Mouse (Mus musculus) midbrain, embryonic 14.5 days (tissue): ENCODE results near the gene Trmt13. TPM values are rescaled to one million over a fixed set of nuclear protein-coding genes. Genes with fewer than 3 reads are reported as not detected.
"Not testable (repeated sequence)": the region's sequence is repeated elsewhere in the genome, so short reads cannot be mapped to it uniquely, and the experiment has no call there.

Experiments
- ATAC-seq: fragments of 200-750 bp; cut with Nextera tagmentation; 2 replicates; pipeline ENCODE4 v1.8.0; 2017; ENCODE audit warnings: moderate number of reproducible peaks, moderate library complexity; ENCODE audit not compliant: low FRiP score, low TSS enrichment
- DNase-seq: peaks from one replicate; pipeline ENCODE4 v3.0.0-alpha.2; 2015
- H3K27ac ChIP-seq: fragments of 300-500 bp; sonication (generic); replicated peaks from 2 replicates; pipeline ENCODE4 v1.5.1; 2014; ENCODE audit warnings: mild to moderate bottlenecking, low read depth, low read length, moderate library complexity
- H3K27me3 ChIP-seq: fragments of 300-500 bp; sonication (generic); 2 replicates; pipeline ENCODE4 v1.6.1; 2014; ENCODE audit warnings: low read length, control low read depth, mixed read lengths; ENCODE audit not compliant: control insufficient read depth, insufficient read depth
- H3K36me3 ChIP-seq: fragments of 300-500 bp; sonication (generic); 2 replicates; pipeline ENCODE4 v1.6.1; 2014; ENCODE audit warnings: low read length, control low read depth; ENCODE audit not compliant: control insufficient read depth, insufficient read depth
- H3K4me1 ChIP-seq: fragments of 300-500 bp; sonication (generic); 2 replicates; pipeline ENCODE4 v1.6.1; 2014; ENCODE audit warnings: mild to moderate bottlenecking, antibody characterized with exemption, low read length, control low read depth; ENCODE audit not compliant: control insufficient read depth, insufficient read depth
- H3K4me2 ChIP-seq: fragments of 300-500 bp; sonication (generic); 2 replicates; pipeline ENCODE4 v1.6.1; 2014; ENCODE audit warnings: mild to moderate bottlenecking, low read length, moderate library complexity
- H3K4me3 ChIP-seq: fragments of 300-500 bp; sonication (generic); replicated peaks from 2 replicates; pipeline ENCODE4 v1.5.1; 2014; ENCODE audit warnings: low read depth, low read length
- H3K9ac ChIP-seq: fragments of 300-500 bp; sonication (generic); replicated peaks from 2 replicates; pipeline ENCODE4 v1.6.1; 2014; ENCODE audit warnings: mild to moderate bottlenecking, low read length, moderate library complexity
- H3K9me3 ChIP-seq: fragments of 300-500 bp; sonication (generic); 2 replicates; pipeline ENCODE4 v1.6.1; 2016; ENCODE audit warnings: low read length, control low read depth, mixed read lengths; ENCODE audit not compliant: control insufficient read depth
- WGBS: fragments of 180-500 bp; shearing (Covaris S2); extraction: QIAGEN DNeasy Blood & Tissue Kit; methylation state at CpG from one replicate; pipeline ENCODE4 v1.1.7; 2014; 5-methylcytosine and 5-hydroxymethylcytosine counted together
- polyA plus RNA-seq: library from polyadenylated mRNA; unstranded; fragments of >200 nt; fragmentation: Nextera tagmentation; extraction: Ambion mirVana; gene quantifications from 2 replicates; pipeline ENCODE4 v1.2.1, GENCODE M21; 2014

The Trmt13 gene
- polyA plus RNA-seq, 1 experiment from 2014 or later, result 22.9 TPM

- H3K27ac ChIP-seq, result no peak overlapping the region
- no peak for ATAC-seq
- no peak overlapping the region for H3K4me3 ChIP-seq
- peaks cover 65% of the 10 kb centered on the region for H3K36me3 ChIP-seq
- no peak for DNase-seq
- no peak overlapping the region for H3K9ac ChIP-seq
- no peaks in the 10 kb centered on the region for H3K9me3 ChIP-seq
- WGBS, result 98% methylated on average over 9 of the region's 9 CpGs
- no peaks in the 10 kb centered on the region for H3K4me1 ChIP-seq
- H3K4me2 ChIP-seq, result no peak overlapping the region
- H3K27me3 ChIP-seq, result no peaks in the 10 kb centered on the region
Measured at GRCm38 (mm10) chr3:116582201-116582600, 32.2 kb downstream of the Trmt13 start.

- 74% methylated on average over 3 of the region's 3 CpGs for WGBS
- DNase-seq, result peak; percentile 44
- ATAC-seq, result no peak
- Histone ChIP-seq H3K4me1 (no peaks in the 10 kb centered on the region), H3K27ac (no peak overlapping the region), H3K36me3 (peaks cover 19% of the 10 kb centered on the region), H3K4me2 (no peak overlapping the region), H3K9me3 (no peaks in the 10 kb centered on the region), H3K9ac (no peak overlapping the region), H3K27me3 (no peaks in the 10 kb centered on the region), H3K4me3 (no peak overlapping the region)
Measured at GRCm38 (mm10) chr3:116577286-116577685, 37.1 kb downstream of the Trmt13 start.

- no peak overlapping the region for H3K4me2 ChIP-seq
- H3K36me3 ChIP-seq, result no peaks in the 10 kb centered on the region
- 74% methylated on average over 2 of the region's 2 CpGs for WGBS
- H3K27ac ChIP-seq, result no peak overlapping the region
- H3K9ac ChIP-seq, result no peak overlapping the region
- ATAC-seq (no peak), DNase-seq (no peak)
- no peaks in the 10 kb centered on the region for H3K9me3 ChIP-seq
- H3K4me1 ChIP-seq, result no peaks in the 10 kb centered on the region
- H3K27me3 ChIP-seq, result no peaks in the 10 kb centered on the region
- no peak overlapping the region for H3K4me3 ChIP-seq
Measured at GRCm38 (mm10) chr3:116570628-116571027, 43.8 kb downstream of the Trmt13 start.

- no peak for DNase-seq
- ATAC-seq, result no peak
- WGBS, result 89% methylated on average over 7 of the region's 7 CpGs
- H3K36me3 ChIP-seq, result no peaks in the 10 kb centered on the region
- no peaks in the 10 kb centered on the region for H3K27me3 ChIP-seq
- no peak overlapping the region for H3K27ac ChIP-seq
- no peak overlapping the region for H3K4me3 ChIP-seq
- no peaks in the 10 kb centered on the region for H3K4me1 ChIP-seq
- H3K9me3 ChIP-seq, result no peaks in the 10 kb centered on the region
- H3K4me2 ChIP-seq, result no peak overlapping the region
- no peak overlapping the region for H3K9ac ChIP-seq
Measured at GRCm38 (mm10) chr3:116563095-116563492, 51.3 kb downstream of the Trmt13 start.

GRCm38 (mm10) chr3:116562408-116563094 is 51.8 kb downstream of the Trmt13 start, which contains the start of gene Lrrc39:
TSS of gene Lrrc39 (plus strand) at chr3:116562973.
- no peaks in the 10 kb centered on the region for H3K9me3 ChIP-seq
- H3K36me3 ChIP-seq, result no peaks in the 10 kb centered on the region
- H3K9ac ChIP-seq, result no peak within 1 kb of the TSS
- H3K4me2 ChIP-seq, result no peak within 1 kb of the TSS
- WGBS, result 84% methylated on average over 7 of the region's 7 CpGs
- H3K27ac ChIP-seq, result no peak within 1 kb of the TSS
- no peaks in the 10 kb centered on the region for H3K4me1 ChIP-seq
- no peak for ATAC-seq
- DNase-seq, result no peak
- H3K27me3 ChIP-seq, result no peaks in the 10 kb centered on the region
- H3K4me3 ChIP-seq, result no peak within 1 kb of the TSS

- not testable (repeated sequence) for H3K27ac ChIP-seq, H3K27me3 ChIP-seq, H3K9me3 ChIP-seq, H3K4me3 ChIP-seq, H3K4me2 ChIP-seq, H3K9ac ChIP-seq, DNase-seq, H3K36me3 ChIP-seq, H3K4me1 ChIP-seq, ATAC-seq
- WGBS, result 96% methylated on average over 13 of the region's 14 CpGs
Measured at GRCm38 (mm10) chr3:116561315-116561714, 53.1 kb downstream of the Trmt13 start.

- Histone ChIP-seq H3K4me2 (no peak overlapping the region), H3K9ac (no peak overlapping the region), H3K9me3 (no peaks in the 10 kb centered on the region), H3K4me1 (no peaks in the 10 kb centered on the region), H3K27me3 (no peaks in the 10 kb centered on the region), H3K4me3 (no peak overlapping the region), H3K27ac (no peak overlapping the region), H3K36me3 (peaks cover 26% of the 10 kb centered on the region)
- DNase-seq, result no peak
- 97% methylated on average over 5 of the region's 5 CpGs for WGBS
- ATAC-seq, result no peak
Measured at GRCm38 (mm10) chr3:116551362-116551761, 63.0 kb downstream of the Trmt13 start.

GRCm38 (mm10) chr3:116547430-116547829 is 67.0 kb downstream of the Trmt13 start:
- ATAC-seq (no peak), DNase-seq (no peak)
- 91% methylated on average over 5 of the region's 5 CpGs for WGBS
- H3K9ac ChIP-seq, result no peak overlapping the region
- no peaks in the 10 kb centered on the region for H3K9me3 ChIP-seq
- no peak overlapping the region for H3K4me2 ChIP-seq
- no peak overlapping the region for H3K4me3 ChIP-seq
- peaks cover 44% of the 10 kb centered on the region for H3K36me3 ChIP-seq
- no peaks in the 10 kb centered on the region for H3K27me3 ChIP-seq
- H3K27ac ChIP-seq, result no peak overlapping the region
- H3K4me1 ChIP-seq, result no peaks in the 10 kb centered on the region

GRCm38 (mm10) chr3:116542532-116542931 is 71.9 kb downstream of the Trmt13 start:
- Histone ChIP-seq H3K9me3 (no peaks in the 10 kb centered on the region), H3K9ac (no peak overlapping the region), H3K27ac (no peak overlapping the region), H3K27me3 (no peaks in the 10 kb centered on the region), H3K4me3 (no peak overlapping the region), H3K4me2 (no peak overlapping the region), H3K36me3 (peaks cover 60% of the 10 kb centered on the region), H3K4me1 (no peaks in the 10 kb centered on the region)
- 85% methylated on average over 3 of the region's 3 CpGs for WGBS
- DNase-seq (no peak), ATAC-seq (no peak)
